Mouse (Mus musculus) erythroid progenitor cell, adult 5-6 weeks (primary cell): ENCODE measurements around the gene Papss2. TPM values are rescaled to one million over a fixed set of nuclear protein-coding genes. Genes with fewer than 3 reads are reported as not detected.

Experiments
- ATAC-seq: replicated peaks from 2 replicates; pipeline ENCODE4 v1.8.0; 2016; ENCODE audit warnings: moderate number of reproducible peaks, mild to moderate bottlenecking, moderate TSS enrichment, inconsistent platforms; ENCODE audit not compliant: poor library complexity, low FRiP score, severe bottlenecking
- total RNA-seq, 2 experiments: library from RNA; stranded (forward) in 1 of 2; stranded (reverse) in 1 of 2; fragments of 150-400 nt in 1 of 2; fragments of 186-747, 209-891 nt in 1 of 2; gene quantifications; 2 replicates each; pipeline versions ENCODE4 v1.2.3 to v1.2.4; 2015 to 2017; ENCODE audit warnings: low replicate concordance in 2 of 2

Gene Papss2
- total RNA-seq, 2 experiments from 2014 or later: 3.4 to 6.3 TPM

DNA sequence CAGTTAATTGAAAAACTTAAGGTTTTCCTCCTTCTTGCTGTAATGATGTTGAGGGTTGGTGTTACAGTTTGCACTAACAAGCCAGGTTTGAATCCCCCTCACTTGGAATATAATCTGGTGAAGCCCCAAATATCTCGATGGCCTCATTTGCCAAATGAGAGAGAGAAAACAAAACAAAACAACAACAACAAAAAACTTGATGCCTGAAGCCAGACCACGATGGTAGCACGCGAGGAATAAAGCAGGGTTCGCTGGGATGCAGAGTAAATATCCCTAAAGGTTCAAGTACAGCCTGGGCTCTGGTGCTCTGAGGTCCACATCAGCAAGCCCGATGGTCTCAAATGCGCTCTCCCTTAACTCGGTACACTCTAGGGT lies 472 bp upstream of the Papss2 start:
- ATAC-seq: no peak

DNA sequence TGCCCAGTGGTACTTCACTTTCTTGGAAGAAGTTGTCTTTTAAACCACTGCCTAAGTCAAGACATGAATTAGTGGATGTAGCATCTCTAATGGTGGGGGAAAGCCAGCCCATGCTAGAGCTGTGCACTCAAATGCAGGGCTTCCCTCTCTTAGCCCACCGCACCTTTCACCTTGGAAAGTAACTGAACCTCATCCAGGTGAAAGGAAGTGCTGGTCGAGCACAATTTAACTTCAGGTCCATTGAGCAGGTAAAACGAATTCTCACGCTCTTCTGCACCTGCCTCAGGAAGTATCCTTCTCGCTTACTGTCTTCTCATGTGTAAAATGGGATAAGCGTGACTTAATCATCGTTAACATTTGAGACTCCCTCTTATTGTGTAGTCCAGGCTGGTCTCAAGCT lies 3.4 kb downstream of the Papss2 start:
- ATAC-seq: no peak

- no peak for ATAC-seq
Observed at GRCm38 (mm10) chr19:32599436-32599835, 3.8 kb downstream of the Papss2 start.

DNA sequence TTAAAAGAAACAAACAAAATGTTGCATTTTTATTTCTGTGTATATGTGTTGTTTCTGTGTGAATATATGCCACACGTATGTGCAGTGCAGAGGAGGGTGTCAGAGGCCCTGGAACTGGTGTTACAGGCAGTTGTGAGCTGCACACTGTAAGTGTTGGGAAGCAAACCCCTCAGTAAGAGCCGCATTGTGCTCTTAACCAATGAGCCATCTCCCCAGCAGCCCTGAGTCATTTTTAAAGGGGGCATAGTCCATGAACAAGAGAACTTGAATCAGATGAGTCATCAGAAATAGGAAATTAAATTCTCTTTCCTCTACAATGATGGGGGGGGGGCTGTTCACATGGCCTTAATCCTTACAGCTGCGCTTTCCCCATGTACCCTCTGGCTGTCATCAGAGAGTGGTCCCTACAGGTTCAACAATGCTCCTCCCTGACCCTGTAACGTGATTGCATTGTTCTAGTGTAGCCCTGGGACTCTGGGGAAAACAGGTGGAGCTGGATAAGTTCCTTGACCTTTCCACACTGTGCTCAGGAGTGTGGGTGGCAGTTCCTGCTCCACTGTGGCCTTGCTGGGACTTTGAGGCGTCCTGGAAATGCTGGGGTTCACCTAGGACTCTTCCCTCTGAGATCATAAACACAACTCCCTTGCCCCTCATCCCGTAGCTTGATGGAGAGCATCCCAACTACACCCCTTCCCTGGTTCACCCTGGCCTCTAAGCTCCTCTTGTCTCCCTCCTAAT lies 5.6 kb downstream of the Papss2 start:
- no peak for ATAC-seq

GRCm38 (mm10) chr19:32603466-32603865 lies 7.9 kb downstream of the Papss2 start:
- ATAC-seq: no peak

DNA sequence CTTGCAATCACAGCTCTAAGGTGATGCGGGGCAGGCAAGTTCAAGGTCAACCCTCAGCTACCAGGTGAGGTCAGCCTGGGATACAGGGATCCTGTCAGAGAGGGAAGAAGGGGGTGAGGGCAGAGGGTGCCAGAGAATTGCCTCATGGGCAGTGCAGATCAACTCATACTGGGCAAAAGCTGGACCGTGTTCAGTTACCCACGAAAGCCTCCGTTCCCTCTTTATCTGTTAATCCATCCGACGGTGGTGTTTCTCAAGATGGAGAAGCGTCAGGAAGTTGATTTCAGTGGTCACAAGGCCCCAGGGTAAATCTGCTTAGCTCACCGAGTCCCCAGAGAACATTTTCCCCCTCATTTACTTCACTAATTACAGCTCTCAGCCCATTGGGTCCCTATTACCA lies 8.5 kb downstream of the Papss2 start:
- ATAC-seq: no peak

GRCm38 (mm10) chr19:32604563-32605252 lies 9.1 kb downstream of the Papss2 start:
- ATAC-seq: no peak

- ATAC-seq: no peak
Observed at GRCm38 (mm10) chr19:32606227-32606827, 10.7 kb downstream of the Papss2 start.

- ATAC-seq: no peak
Observed at GRCm38 (mm10) chr19:32607036-32607435, 11.4 kb downstream of the Papss2 start.

DNA sequence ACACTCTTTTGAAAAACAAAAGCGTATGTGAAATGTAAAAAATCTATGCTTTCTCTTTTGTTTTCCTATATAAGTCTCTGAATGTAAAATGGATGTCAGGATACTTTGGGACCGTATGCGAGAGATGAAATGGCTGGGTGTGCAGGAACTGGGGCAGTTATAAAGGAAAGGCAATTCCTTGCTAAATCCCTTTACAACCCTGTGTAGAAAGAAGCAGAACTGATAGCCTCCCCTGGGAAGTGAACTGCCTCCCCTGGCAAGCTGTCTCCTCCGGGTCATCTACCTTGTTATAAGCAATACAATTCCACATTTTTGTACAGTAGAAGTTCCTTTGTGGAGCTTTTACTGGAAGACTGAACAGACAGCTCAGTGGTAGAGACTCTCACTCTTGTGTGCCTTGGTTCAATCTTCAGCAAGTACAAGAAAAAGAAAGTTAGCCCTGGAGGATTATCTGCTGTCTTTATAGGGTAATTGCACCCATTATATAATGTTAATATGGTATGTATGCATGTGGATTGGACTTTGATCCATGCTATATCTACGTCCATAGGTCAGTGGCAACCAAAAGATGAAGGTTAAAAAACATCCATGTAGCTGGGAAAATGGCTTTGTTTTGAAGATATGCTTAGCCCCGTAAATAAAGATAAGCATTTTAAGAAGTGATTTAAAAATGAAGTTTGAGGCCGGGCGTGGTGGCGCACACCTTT lies 15.9 kb downstream of the Papss2 start:
- no peak for ATAC-seq

DNA sequence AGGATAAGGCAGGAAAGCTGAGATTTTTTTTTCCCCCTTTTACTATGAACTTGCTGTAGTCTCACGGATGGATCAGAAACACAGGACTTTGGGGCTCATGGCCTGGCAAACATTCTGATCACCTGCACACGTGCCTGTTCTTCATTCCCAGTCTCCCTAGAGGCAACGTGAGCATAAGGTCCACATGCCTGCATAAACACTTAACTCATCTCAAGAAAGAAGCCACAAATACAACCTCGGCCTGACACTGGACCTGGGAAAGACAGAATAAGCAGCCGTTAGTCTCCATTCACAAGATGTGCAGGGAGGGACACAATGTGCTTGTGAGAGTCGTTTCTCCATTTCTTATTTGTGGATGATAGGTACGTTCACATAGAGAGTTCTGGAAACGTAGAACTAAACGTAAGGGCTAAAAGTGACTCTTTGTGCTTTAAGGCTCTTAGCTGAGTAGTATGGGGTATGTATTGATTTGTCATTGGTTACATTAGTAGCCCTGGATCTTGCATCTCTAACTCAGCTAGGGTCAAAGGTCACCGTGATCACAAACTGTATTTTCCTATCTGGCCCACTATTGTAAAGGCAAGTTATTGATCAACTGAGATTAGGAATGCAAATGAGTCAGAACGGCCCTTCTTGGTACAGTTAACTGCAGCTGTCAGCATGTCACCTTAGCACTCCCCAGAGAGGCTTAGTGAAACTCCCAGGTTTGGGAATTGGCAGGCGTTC lies 18.6 kb downstream of the Papss2 start:
- ATAC-seq: no peak

DNA sequence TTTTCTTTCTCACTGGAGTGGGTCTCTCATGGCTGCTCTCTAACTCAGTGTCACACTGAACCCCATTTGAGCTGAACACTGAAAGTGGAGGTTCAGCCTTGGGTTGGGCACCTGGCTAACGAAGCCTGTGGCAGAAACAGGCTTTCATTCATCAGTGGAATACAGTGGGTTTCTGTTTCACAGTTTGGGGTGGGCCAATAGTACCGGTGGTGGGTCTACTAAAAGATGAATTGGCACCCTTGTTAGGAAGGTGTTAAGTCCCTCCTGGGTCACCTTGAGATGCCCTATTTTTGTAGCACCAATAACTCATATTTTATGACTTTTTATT lies 19.1 kb downstream of the Papss2 start:
- no peak for ATAC-seq

- no peak for ATAC-seq
Observed at GRCm38 (mm10) chr19:32616646-32617045, 21.1 kb downstream of the Papss2 start.

GRCm38 (mm10) chr19:32619739-32620138 lies 24.1 kb downstream of the Papss2 start:
- ATAC-seq: no peak

DNA sequence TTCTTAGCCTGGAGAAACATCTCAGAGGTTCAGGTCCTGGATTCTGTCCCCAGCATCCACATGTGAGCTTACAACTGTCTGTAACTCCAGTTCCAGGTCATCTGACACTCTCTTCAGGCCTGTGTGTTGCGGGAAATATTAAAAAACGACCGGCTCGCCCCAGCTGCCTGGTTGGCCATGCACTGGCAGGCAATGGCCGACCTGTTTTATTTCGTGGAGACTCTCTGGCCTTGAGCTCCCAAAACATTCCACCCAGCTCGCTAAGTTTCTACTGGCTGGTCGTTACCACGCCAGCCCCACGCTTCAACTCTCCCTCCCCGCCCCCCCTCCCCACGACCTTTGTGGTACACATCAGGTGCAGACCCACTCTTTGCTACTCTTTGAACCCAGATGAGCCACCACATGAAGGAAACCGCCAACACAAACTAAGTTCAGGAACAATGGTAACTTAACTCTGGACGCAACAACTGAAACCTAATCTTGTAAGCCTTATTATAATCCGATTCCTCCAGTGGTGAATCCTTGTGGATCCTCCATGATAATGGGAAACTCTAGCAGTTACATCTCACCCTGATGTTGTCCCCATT lies 25.4 kb downstream of the Papss2 start:
- ATAC-seq: no peak

DNA sequence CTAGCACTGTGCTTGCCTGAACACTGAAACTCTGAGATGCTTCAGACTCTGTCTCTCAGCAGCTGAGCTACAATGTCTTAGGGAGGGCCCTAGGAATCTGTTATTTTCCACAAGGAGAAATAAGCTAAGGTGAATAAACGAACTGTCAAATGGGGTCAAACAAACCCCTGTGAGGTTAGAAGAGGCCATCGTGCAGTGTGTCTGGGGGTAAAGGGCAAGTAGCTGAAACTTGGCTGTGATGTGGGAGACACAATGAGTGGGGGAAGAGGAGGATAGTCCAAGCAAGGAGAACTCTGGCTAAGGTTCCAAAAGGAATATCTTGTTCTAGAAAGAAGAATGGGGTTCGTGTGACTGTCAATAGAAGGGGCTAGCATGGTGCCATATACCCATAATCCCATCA lies 26.6 kb downstream of the Papss2 start:
- no peak for ATAC-seq

- ATAC-seq: no peak
Observed at GRCm38 (mm10) chr19:32626768-32627331, 31.3 kb downstream of the Papss2 start.

GRCm38 (mm10) chr19:32627631-32628030 lies 32.0 kb downstream of the Papss2 start:
- no peak for ATAC-seq

DNA sequence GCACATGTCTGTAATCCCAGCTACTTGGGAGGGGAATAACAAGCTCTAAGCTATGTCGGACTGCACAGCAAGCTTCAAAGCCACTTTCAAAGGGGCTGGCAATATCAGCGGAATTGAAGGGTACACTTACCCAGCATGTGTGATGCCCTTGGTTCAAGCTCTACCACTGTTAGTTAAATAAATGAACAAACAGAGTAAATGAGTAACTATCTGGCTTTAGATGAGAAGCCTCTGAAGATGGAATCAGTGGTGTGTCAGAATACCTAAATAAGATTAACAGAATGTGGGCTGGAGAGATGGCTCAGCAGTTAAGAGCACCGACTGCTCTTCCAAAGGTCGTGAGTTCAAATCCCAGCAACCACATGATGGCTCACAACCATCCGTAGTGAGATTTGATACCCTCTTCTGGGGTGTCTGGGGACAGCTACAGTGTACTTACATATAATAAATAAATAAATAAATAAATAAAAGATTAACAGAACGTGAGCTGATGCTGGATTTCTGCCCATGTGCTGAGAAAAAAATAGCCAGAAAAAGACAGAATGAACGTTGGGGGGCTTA lies 33.1 kb downstream of the Papss2 start:
- ATAC-seq: no peak
